Mouse (Mus musculus): Measurements from ENCODE around the gene Xkr7. TPM values are rescaled to one million over a fixed set of nuclear protein-coding genes. Genes with fewer than 3 reads are reported as not detected.

The Xkr7 gene
- polyA plus RNA-seq, 1 experiment, result 0.14 TPM

GRCm38 (mm10) chr2:153032083-153032842 is 611 bp downstream of the Xkr7 start:
- DNase-seq (ENCODE audit: low read depth, low spot score), result no peak
- 2% methylated on average over 55 of the region's 58 CpGs for WGBS

GRCm38 (mm10) chr2:153032973-153033372 is 1.3 kb downstream of the Xkr7 start:
- 20% methylated on average over 4 of the region's 4 CpGs for WGBS
- DNase-seq (ENCODE audit: low read depth, low spot score), result no peak

GRCm38 (mm10) chr2:153033545-153034230 is 2.0 kb downstream of the Xkr7 start:
- no peak for DNase-seq (ENCODE audit: low read depth, low spot score)
- 61% methylated on average over 5 of the region's 5 CpGs for WGBS

- WGBS, result 13% methylated on average over 2 of the region's 2 CpGs
- DNase-seq (ENCODE audit: low read depth, low spot score), result no peak
These were observed 5.0 kb downstream of the Xkr7 start for GRCm38 (mm10) chr2:153036690-153037089.

GRCm38 (mm10) chr2:153043886-153044285 is 12.2 kb downstream of the Xkr7 start:
- WGBS, result 51% methylated on average over 3 of the region's 3 CpGs
- no peak for DNase-seq (ENCODE audit: low read depth, low spot score)

GRCm38 (mm10) chr2:153045884-153046299 is 14.2 kb downstream of the Xkr7 start:
- WGBS, result 34% methylated on average over 8 of the region's 8 CpGs
- DNase-seq (ENCODE audit: low read depth, low spot score), result no peak

GRCm38 (mm10) chr2:153047828-153048465 is 16.3 kb downstream of the Xkr7 start:
- DNase-seq (ENCODE audit: low read depth, low spot score), result peak; percentile 6
- 36% methylated on average over 17 of the region's 17 CpGs for WGBS

- DNase-seq (ENCODE audit: low read depth, low spot score), result no peak
- 20% methylated on average over 9 of the region's 9 CpGs for WGBS
These were observed 17.8 kb downstream of the Xkr7 start for GRCm38 (mm10) chr2:153049288-153049996.

- WGBS, result 74% methylated on average over 4 of the region's 4 CpGs
- no peak for DNase-seq (ENCODE audit: low read depth, low spot score)
These were observed 18.3 kb downstream of the Xkr7 start for GRCm38 (mm10) chr2:153049997-153050358.

- WGBS, result 77% methylated on average over 6 of the region's 6 CpGs
- no peak for DNase-seq (ENCODE audit: low read depth, low spot score)
These were observed 19.4 kb downstream of the Xkr7 start for GRCm38 (mm10) chr2:153051095-153051494.

GRCm38 (mm10) chr2:153051537-153051936 is 19.9 kb downstream of the Xkr7 start:
- WGBS, result 63% methylated on average over 9 of the region's 9 CpGs
- DNase-seq (ENCODE audit: low read depth, low spot score), result no peak

GRCm38 (mm10) chr2:153052700-153053351 is 21.2 kb downstream of the Xkr7 start:
- WGBS, result 10% methylated on average over 30 of the region's 30 CpGs
- DNase-seq (ENCODE audit: low read depth, low spot score), result no peak

- no peak for DNase-seq (ENCODE audit: low read depth, low spot score)
- WGBS, result 87% methylated on average over 8 of the region's 8 CpGs
These were observed 22.2 kb downstream of the Xkr7 start for GRCm38 (mm10) chr2:153053896-153054295.

- DNase-seq (ENCODE audit: low read depth, low spot score), result no peak
- WGBS, result 50% methylated on average over 6 of the region's 6 CpGs
These were observed 23.7 kb downstream of the Xkr7 start for GRCm38 (mm10) chr2:153055270-153055920.

GRCm38 (mm10) chr2:153058365-153058764 is 26.7 kb downstream of the Xkr7 start:
- DNase-seq (ENCODE audit: low read depth, low spot score), result no peak
- 37% methylated on average over 4 of the region's 4 CpGs for WGBS

GRCm38 (mm10) chr2:153060216-153060615 is 28.6 kb downstream of the Xkr7 start:
- WGBS, result 74% methylated on average over 7 of the region's 7 CpGs

GRCm38 (mm10) chr2:153063394-153063793 is 31.7 kb downstream of the Xkr7 start:
- DNase-seq (ENCODE audit: low read depth, low spot score), result no peak
- 39% methylated on average over 3 of the region's 3 CpGs for WGBS

More at GRCm38 (mm10) chr2:153060216-153060615, 28.6 kb downstream of the Xkr7 start:
- no peak for DNase-seq (ENCODE audit: low read depth, low spot score)

GRCm38 (mm10) chr2:153064190-153064970 is 32.7 kb downstream of the Xkr7 start:
- DNase-seq (ENCODE audit: low read depth, low spot score), result no peak
- WGBS, result 71% methylated on average over 9 of the region's 9 CpGs

Data from large intestine, adult 2 months (tissue).